Mouse (Mus musculus): ENCODE results near the gene Bbip1. TPM values are rescaled to one million over a fixed set of nuclear protein-coding genes. Genes with fewer than 3 reads are reported as not detected.
A peak's percentile ranks its signal among the peaks of the same experiment; 100 is the strongest.
"Not testable (repeated sequence)": the region's sequence is repeated elsewhere in the genome, so short reads cannot be mapped to it uniquely, and the experiment has no call there.

Bbip1 gene
- polyA plus RNA-seq, 1 experiment from 2014 or later: 82.9 TPM

GRCm38 (mm10) chr19:53921996-53922395 is 22.4 kb downstream of the Bbip1 start:
- WGBS: 92% methylated on average over 3 of the region's 3 CpGs
- H3K4me1 ChIP-seq; H3K27me3 ChIP-seq; ATAC-seq (ENCODE audit: insufficient number of reproducible peaks, insufficient read depth, low FRiP score, low TSS enrichment, low read depth); H3K9me3 ChIP-seq; H3K4me2 ChIP-seq; H3K4me3 ChIP-seq; H3K9ac ChIP-seq; H3K27ac ChIP-seq: not testable (repeated sequence)
- peaks cover 80% of the 10 kb centered on the region for H3K36me3 ChIP-seq

GRCm38 (mm10) chr19:53919541-53919940 is 24.9 kb downstream of the Bbip1 start:
- no peak for ATAC-seq (ENCODE audit: insufficient number of reproducible peaks, insufficient read depth, low FRiP score, low TSS enrichment, low read depth)
- Histone ChIP-seq H3K4me3 (no peak overlapping the region), H3K4me2 (no peak overlapping the region), H3K36me3 (peaks cover 85% of the 10 kb centered on the region), H3K27me3 (no peaks in the 10 kb centered on the region), H3K9ac (no peak overlapping the region), H3K4me1 (no peaks in the 10 kb centered on the region), H3K27ac (no peak overlapping the region), H3K9me3 (peaks cover 5% of the 10 kb centered on the region; the same call in 1 of the 2 replicates)
- WGBS: 89% methylated on average over 10 of the region's 10 CpGs

GRCm38 (mm10) chr19:53914950-53915349 is 29.5 kb downstream of the Bbip1 start:
- H3K4me2 ChIP-seq: no peak overlapping the region
- peaks cover 88% of the 10 kb centered on the region for H3K36me3 ChIP-seq
- no peaks in the 10 kb centered on the region for H3K9me3 ChIP-seq
- no peak overlapping the region for H3K4me3 ChIP-seq
- 91% methylated on average over 4 of the region's 4 CpGs for WGBS
- no peak for ATAC-seq (ENCODE audit: insufficient number of reproducible peaks, insufficient read depth, low FRiP score, low TSS enrichment, low read depth)
- H3K27ac ChIP-seq: no peak overlapping the region
- no peaks in the 10 kb centered on the region for H3K27me3 ChIP-seq
- no peak overlapping the region for H3K9ac ChIP-seq
- no peaks in the 10 kb centered on the region for H3K4me1 ChIP-seq

GRCm38 (mm10) chr19:53906703-53907070 is 37.7 kb downstream of the Bbip1 start:
- Histone ChIP-seq H3K36me3 (peaks cover 24% of the 10 kb centered on the region), H3K4me1 (peaks cover 32% of the 10 kb centered on the region)
- H3K9me3 ChIP-seq; ATAC-seq (ENCODE audit: insufficient number of reproducible peaks, insufficient read depth, low FRiP score, low TSS enrichment, low read depth); H3K4me3 ChIP-seq; H3K9ac ChIP-seq; H3K27me3 ChIP-seq; H3K27ac ChIP-seq; H3K4me2 ChIP-seq: not testable (repeated sequence)

- Histone ChIP-seq H3K9me3 (no peaks in the 10 kb centered on the region), H3K27ac (no peak overlapping the region), H3K4me1 (peaks cover 33% of the 10 kb centered on the region), H3K9ac (0 out of 2 replicates have a peak overlapping the region, but pooled peaks have one; percentile 11), H3K27me3 (no peaks in the 10 kb centered on the region), H3K4me3 (peak overlapping the region; percentile 95; the same call in 1 of the 2 replicates), H3K4me2 (peak overlapping the region; percentile 67), H3K36me3 (peaks cover 20% of the 10 kb centered on the region)
- 56% methylated on average over 6 of the region's 6 CpGs for WGBS
- ATAC-seq (ENCODE audit: insufficient number of reproducible peaks, insufficient read depth, low FRiP score, low TSS enrichment, low read depth): no peak
Measured at GRCm38 (mm10) chr19:53906033-53906702, 38.3 kb downstream of the Bbip1 start.

- H3K36me3 ChIP-seq: peaks cover 10% of the 10 kb centered on the region
Measured at GRCm38 (mm10) chr19:53904833-53905480, 39.5 kb downstream of the Bbip1 start.

GRCm38 (mm10) chr19:53903507-53904321 is 40.7 kb downstream of the Bbip1 start:
- Histone ChIP-seq H3K27me3 (no peaks in the 10 kb centered on the region), H3K4me2 (peak overlapping the region; percentile 67), H3K27ac (peak overlapping the region; percentile 95), H3K4me1 (peaks cover 42% of the 10 kb centered on the region), H3K36me3 (no peaks in the 10 kb centered on the region), H3K4me3 (peak overlapping the region; percentile 95), H3K9me3 (no peaks in the 10 kb centered on the region), H3K9ac (peak overlapping the region; percentile 94)
- under 1% methylated on average over 73 of the region's 83 CpGs for WGBS
- ATAC-seq (ENCODE audit: insufficient number of reproducible peaks, insufficient read depth, low FRiP score, low TSS enrichment, low read depth): peak; percentile 62

More at GRCm38 (mm10) chr19:53904833-53905480, 39.5 kb downstream of the Bbip1 start:
- H3K9ac ChIP-seq: 0 out of 2 replicates have a peak overlapping the region, but pooled peaks have one; percentile 94
- no peak overlapping the region for H3K27ac ChIP-seq
- H3K9me3 ChIP-seq: no peaks in the 10 kb centered on the region
- 60% methylated on average over 7 of the region's 7 CpGs for WGBS
- no peaks in the 10 kb centered on the region for H3K27me3 ChIP-seq
- peak overlapping the region; percentile 67 for H3K4me2 ChIP-seq
- H3K4me3 ChIP-seq: peak overlapping the region; percentile 95
- H3K4me1 ChIP-seq: peaks cover 35% of the 10 kb centered on the region
- no peak for ATAC-seq (ENCODE audit: insufficient number of reproducible peaks, insufficient read depth, low FRiP score, low TSS enrichment, low read depth)

- ATAC-seq (ENCODE audit: insufficient number of reproducible peaks, insufficient read depth, low FRiP score, low TSS enrichment, low read depth): peak; percentile 98
- H3K9ac ChIP-seq: peak overlapping the region; percentile 94
- H3K36me3 ChIP-seq: no peaks in the 10 kb centered on the region
- peak overlapping the region; percentile 67 for H3K4me2 ChIP-seq
- WGBS: under 1% methylated on average over 61 of the region's 61 CpGs
- H3K4me3 ChIP-seq: peak overlapping the region; percentile 95
- H3K9me3 ChIP-seq: no peaks in the 10 kb centered on the region
- H3K4me1 ChIP-seq: peaks cover 49% of the 10 kb centered on the region
- H3K27me3 ChIP-seq: no peaks in the 10 kb centered on the region
- H3K27ac ChIP-seq: peak overlapping the region; percentile 95
Measured at GRCm38 (mm10) chr19:53902739-53903487, 41.5 kb downstream of the Bbip1 start.

- WGBS: 54% methylated on average over 15 of the region's 15 CpGs
Measured at GRCm38 (mm10) chr19:53901931-53902738, 42.3 kb downstream of the Bbip1 start.

GRCm38 (mm10) chr19:53899941-53900610 is 44.4 kb downstream of the Bbip1 start:
- Histone ChIP-seq H3K4me1 (peaks cover 32% of the 10 kb centered on the region), H3K9ac (no peak overlapping the region), H3K27ac (no peak overlapping the region), H3K4me3 (no peak overlapping the region), H3K27me3 (no peaks in the 10 kb centered on the region), H3K4me2 (no peak overlapping the region), H3K36me3 (no peaks in the 10 kb centered on the region), H3K9me3 (no peaks in the 10 kb centered on the region)
- 84% methylated on average over 14 of the region's 14 CpGs for WGBS
- no peak for ATAC-seq (ENCODE audit: insufficient number of reproducible peaks, insufficient read depth, low FRiP score, low TSS enrichment, low read depth)

More at GRCm38 (mm10) chr19:53901931-53902738, 42.3 kb downstream of the Bbip1 start:
- H3K27ac ChIP-seq: peak overlapping the region; percentile 95
- H3K4me1 ChIP-seq: peaks cover 46% of the 10 kb centered on the region
- no peaks in the 10 kb centered on the region for H3K36me3 ChIP-seq
- H3K4me2 ChIP-seq: peak overlapping the region; percentile 66
- peak overlapping the region; percentile 94 for H3K9ac ChIP-seq
- H3K27me3 ChIP-seq: no peaks in the 10 kb centered on the region
- H3K9me3 ChIP-seq: no peaks in the 10 kb centered on the region
- H3K4me3 ChIP-seq: peak overlapping the region; percentile 95
- no peak for ATAC-seq (ENCODE audit: insufficient number of reproducible peaks, insufficient read depth, low FRiP score, low TSS enrichment, low read depth)
